Mouse (Mus musculus): ENCODE results near the gene Smg6.

GRCm38 (mm10) chr11:75073696-75074095 is 148.1 kb downstream of the Smg6 start:
- no peak for TF ChIP-seq CTCF (IDR thresholded peaks at IDR 0.05; ENCODE audit: control insufficient read depth, insufficient read depth, low read length)
- no peak for TF ChIP-seq POLR2A (IDR thresholded peaks at IDR 0.05; ENCODE audit: borderline replicate concordance, control insufficient read depth, low read depth, low read length)
